In genomic region chr10:93123310-93123709, GRCm38 (mm10) we compare ENCODE assay signal across 11 mouse cellular contexts. TPM values are rescaled to one million over a fixed set of nuclear protein-coding genes. Genes with fewer than 3 reads are reported as not detected.
DNase-seq lines count a peak whose midpoint lies in the region; ATAC-seq and TF ChIP-seq lines count a peak whose summit lies in the region.
"Had no signal": no experiment of that assay in that cellular context is flagged by ENCODE, and none has a peak within 500 bp of the region (broad histone marks: within the 10 kb centered on the region; RNA-seq: fewer than 3 reads in every experiment).

No protein-coding gene starts in this region.

- no peak for DNase-seq in heart, adult 9 months (ENCODE audit: low spot score in 2 of 2)
- no peak for DNase-seq in lung, postnatal 4 days
- DNase-seq in midbrain, embryonic 14.5 days, result no peak
- DNase-seq: cerebellum, adult 11 months; kidney, adult 18-20 months had no signal

- H3K9me3 ChIP-seq in heart, embryonic 11.5 days (replicated peaks; ENCODE audit: control insufficient read depth, low read length), result no peaks in the 10 kb centered on the region
- H3K9me3 ChIP-seq in lung, embryonic 16.5 days (ENCODE audit: control insufficient read depth, low read length), result no peaks in the 10 kb centered on the region
- H3K9me3 ChIP-seq in midbrain, embryonic 16.5 days (replicated peaks; ENCODE audit: control insufficient read depth, low read length, poor library complexity, severe bottlenecking), result no peaks in the 10 kb centered on the region
- H3K9me3 ChIP-seq in midbrain, embryonic 14.5 days (ENCODE audit: control insufficient read depth, low read length), result 0 out of 2 replicates have a peak, but pooled peaks cover 2% of the 10 kb centered on the region
- H3K9me3 ChIP-seq: embryonic facial prominence, embryonic 12.5 days had no signal

- H3K36me3 ChIP-seq in heart, embryonic 11.5 days (ENCODE audit: control insufficient read depth, insufficient read depth, low read length), result no peaks in the 10 kb centered on the region
- H3K36me3 ChIP-seq in lung, embryonic 16.5 days (ENCODE audit: control insufficient read depth, insufficient read depth, low read length), result no peaks in the 10 kb centered on the region
- H3K36me3 ChIP-seq in macrophage (ENCODE audit: inconsistent target), result no peaks in the 10 kb centered on the region
- H3K36me3 ChIP-seq in midbrain, embryonic 16.5 days (ENCODE audit: control insufficient read depth, insufficient read depth, low read length), result no peaks in the 10 kb centered on the region
- H3K36me3 ChIP-seq in midbrain, embryonic 14.5 days (ENCODE audit: control insufficient read depth, insufficient read depth, low read length), result no peaks in the 10 kb centered on the region
- H3K36me3 ChIP-seq: embryonic facial prominence, embryonic 12.5 days had no signal

- no peaks in the 10 kb centered on the region for H3K79me2 ChIP-seq in macrophage (ENCODE audit: inconsistent target)

- WGBS in heart, embryonic 11.5 days (ENCODE audit: insufficient replicate concordance), result 64% methylated on average over 4 of the region's 4 CpGs
- 75% methylated on average over 4 of the region's 4 CpGs for WGBS in lung, embryonic 16.5 days
- WGBS in macrophage (ENCODE audit: missing documents), result 29% methylated on average over 4 of the region's 4 CpGs
- WGBS in midbrain, embryonic 16.5 days, result 73% methylated on average over 4 of the region's 4 CpGs
- 80% methylated on average over 4 of the region's 4 CpGs for WGBS in midbrain, embryonic 14.5 days

- no peak for TF ChIP-seq CTCF in bone marrow macrophage, adult 2 months (IDR thresholded peaks at IDR 0.05; ENCODE audit: low read depth, low read length)

- H3K4me1 ChIP-seq in heart, embryonic 11.5 days (ENCODE audit: control insufficient read depth, insufficient read depth, low read length), result 0 out of 2 replicates have a peak, but pooled peaks cover 3% of the 10 kb centered on the region
- no peaks in the 10 kb centered on the region for H3K4me1 ChIP-seq in lung, embryonic 16.5 days (replicated peaks; ENCODE audit: control insufficient read depth, insufficient read depth, low read length)
- H3K4me1 ChIP-seq in bone marrow macrophage, adult 2 months (ENCODE audit: control insufficient read depth, insufficient read depth, low read length), result peaks cover 15% of the 10 kb centered on the region
- H3K4me1 ChIP-seq in midbrain, embryonic 16.5 days (ENCODE audit: control insufficient read depth, insufficient read depth, low read length), result no peaks in the 10 kb centered on the region
- no peaks in the 10 kb centered on the region for H3K4me1 ChIP-seq in midbrain, embryonic 14.5 days (ENCODE audit: control insufficient read depth, insufficient read depth, low read length)
- H3K4me1 ChIP-seq: embryonic facial prominence, embryonic 12.5 days had no signal

- no peak for ATAC-seq in heart, embryonic 11.5 days (replicated peaks; ENCODE audit: insufficient number of reproducible peaks, low FRiP score, low TSS enrichment)
- ATAC-seq in lung, embryonic 16.5 days (ENCODE audit: low read depth), result no peak
- ATAC-seq in midbrain, embryonic 16.5 days, result no peak
- no peak for ATAC-seq in midbrain, embryonic 14.5 days (ENCODE audit: low FRiP score, low TSS enrichment)

- H3K27ac ChIP-seq in heart, embryonic 11.5 days (ENCODE audit: low read depth, low read length), result peak overlapping the region; percentile 79
- H3K27ac ChIP-seq in lung, embryonic 16.5 days (ENCODE audit: low read length), result peak overlapping the region; percentile 75
- peak overlapping the region; percentile 75 for H3K27ac ChIP-seq in bone marrow macrophage, adult 2 months (ENCODE audit: insufficient read depth, low read depth, low read length)
- H3K27ac ChIP-seq in macrophage, result peak overlapping the region; percentile 77
- H3K27ac ChIP-seq in midbrain, embryonic 16.5 days (ENCODE audit: low read length), result no peak overlapping the region
- no peak overlapping the region for H3K27ac ChIP-seq in midbrain, embryonic 14.5 days (replicated peaks; ENCODE audit: low read depth, low read length)
- H3K27ac ChIP-seq: embryonic facial prominence, embryonic 12.5 days had no signal

- no peaks in the 10 kb centered on the region for H3K27me3 ChIP-seq in heart, embryonic 11.5 days (ENCODE audit: control insufficient read depth, insufficient read depth, low read length)
- H3K27me3 ChIP-seq in lung, embryonic 16.5 days (ENCODE audit: control insufficient read depth, insufficient read depth, low read depth, low read length), result no peaks in the 10 kb centered on the region
- no peaks in the 10 kb centered on the region for H3K27me3 ChIP-seq in midbrain, embryonic 16.5 days (ENCODE audit: control insufficient read depth, insufficient read depth, low read depth, low read length)
- no peaks in the 10 kb centered on the region for H3K27me3 ChIP-seq in midbrain, embryonic 14.5 days (ENCODE audit: control insufficient read depth, insufficient read depth, low read length)
- H3K27me3 ChIP-seq: embryonic facial prominence, embryonic 12.5 days had no signal

- H3K4me3 ChIP-seq in heart, embryonic 11.5 days (ENCODE audit: low read depth, low read length), result no peak overlapping the region
- no peak overlapping the region for H3K4me3 ChIP-seq in lung, embryonic 16.5 days (ENCODE audit: low read length)
- H3K4me3 ChIP-seq in bone marrow macrophage, adult 2 months (ENCODE audit: insufficient read depth, low read length), result no peak overlapping the region
- H3K4me3 ChIP-seq in macrophage (ENCODE audit: inconsistent target), result no peak overlapping the region
- no peak overlapping the region for H3K4me3 ChIP-seq in midbrain, embryonic 16.5 days (ENCODE audit: low read depth, low read length)
- no peak overlapping the region for H3K4me3 ChIP-seq in midbrain, embryonic 14.5 days (replicated peaks; ENCODE audit: low read depth, low read length)
- H3K4me3 ChIP-seq: embryonic facial prominence, embryonic 12.5 days had no signal

- no peak overlapping the region for H3K4me2 ChIP-seq in heart, embryonic 11.5 days
- no peak overlapping the region for H3K4me2 ChIP-seq in lung, embryonic 16.5 days (ENCODE audit: low read depth, low read length)
- no peak overlapping the region for H3K4me2 ChIP-seq in midbrain, embryonic 16.5 days (ENCODE audit: low read length)
- H3K4me2 ChIP-seq in midbrain, embryonic 14.5 days (ENCODE audit: low read length), result no peak overlapping the region
- H3K4me2 ChIP-seq: embryonic facial prominence, embryonic 12.5 days had no signal

- H3K9ac ChIP-seq in heart, embryonic 11.5 days (ENCODE audit: low read depth, low read length), result no peak overlapping the region
- no peak overlapping the region for H3K9ac ChIP-seq in lung, embryonic 16.5 days (ENCODE audit: low read length)
- H3K9ac ChIP-seq in midbrain, embryonic 16.5 days (ENCODE audit: low read depth, low read length), result no peak overlapping the region
- H3K9ac ChIP-seq in midbrain, embryonic 14.5 days (replicated peaks; ENCODE audit: low read length), result no peak overlapping the region
- H3K9ac ChIP-seq: embryonic facial prominence, embryonic 12.5 days had no signal

- TF ChIP-seq POLR2A in bone marrow macrophage, adult 2 months (IDR thresholded peaks at IDR 0.05; ENCODE audit: borderline replicate concordance, low read depth, low read length), result no peak

RNA-seq across cellular contexts. Expression of gene Cdk17, which starts 37.4 kb away (rescaled TPM):
- polyA plus RNA-seq in heart, embryonic 11.5 days (2014; fragmentation: Nextera tagmentation; extraction: Ambion mirVana), result 20.9 and 21.0 TPM in 2 replicates
- polyA plus RNA-seq in lung, embryonic 16.5 days (2015; fragmentation: Nextera tagmentation; extraction: Ambion mirVana), result 15.0 and 15.8 TPM in 2 replicates
- 25.8 and 27.3 TPM in 2 replicates for polyA plus RNA-seq in bone marrow macrophage, adult 2 months (2012; ENCODE audit: insufficient read depth, insufficient read length, missing spikeins)
- 100 to 1,000 TPM in 2 of 26 experiments, 10 to 100 TPM in 24; 29.0 to 176 (median 49.5) TPM for total RNA-seq in macrophage (2018; cell fraction: chromatin; rRNA removed)
- total RNA-seq in macrophage (2018; cell fraction: cytosol; rRNA removed), result 10 to 100 TPM; 12.8 to 45.6 (median 16.7) TPM
- total RNA-seq in macrophage (2018; cell fraction: nucleus; rRNA removed), result 100 to 1,000 TPM in 2 of 26 experiments, 10 to 100 TPM in 24; 20.4 to 105 (median 36.0) TPM
- polyA plus RNA-seq in macrophage (2018), result 15.0 to 16.1 TPM (median 15.3 TPM) in 3 replicates
- polyA plus RNA-seq in midbrain, embryonic 16.5 days (2015; fragmentation: Nextera tagmentation; extraction: Ambion mirVana), result 39.5 and 40.2 TPM in 2 replicates
- 57.0 and 67.8 TPM in 2 replicates for polyA plus RNA-seq in midbrain, embryonic 14.5 days (2014; fragmentation: Nextera tagmentation; extraction: Ambion mirVana)

RNA-seq across cellular contexts. Expression of gene Cfap54, which starts 41.9 kb away (rescaled TPM):
- polyA plus RNA-seq in heart, embryonic 11.5 days (2014; fragmentation: Nextera tagmentation; extraction: Ambion mirVana), result 0.07 and 0.37 TPM in 2 replicates
- polyA plus RNA-seq in lung, embryonic 16.5 days (2015; fragmentation: Nextera tagmentation; extraction: Ambion mirVana), result 2.0 and 2.2 TPM in 2 replicates
- polyA plus RNA-seq in bone marrow macrophage, adult 2 months (2012; ENCODE audit: insufficient read depth, insufficient read length, missing spikeins), result not detected in 2 replicates
- 1 to 10 TPM in 14 of 26 experiments, under 1 TPM in 9, not detected in 3; 0.11 to 4.7 (median 1.4) TPM for total RNA-seq in macrophage (2018; cell fraction: chromatin; rRNA removed)
- under 1 TPM in 14 of 26 experiments, not detected in 12; 0.03 to 0.66 (median 0.06) TPM for total RNA-seq in macrophage (2018; cell fraction: cytosol; rRNA removed)
- 1 to 10 TPM in 3 of 26 experiments, under 1 TPM in 19, not detected in 4; 0.06 to 1.3 (median 0.58) TPM for total RNA-seq in macrophage (2018; cell fraction: nucleus; rRNA removed)
- not detected in 3 replicates for polyA plus RNA-seq in macrophage (2018)
- 3.2 and 4.2 TPM in 2 replicates for polyA plus RNA-seq in midbrain, embryonic 16.5 days (2015; fragmentation: Nextera tagmentation; extraction: Ambion mirVana)
- polyA plus RNA-seq in midbrain, embryonic 14.5 days (2014; fragmentation: Nextera tagmentation; extraction: Ambion mirVana), result 2.7 TPM in 2 replicates

Comparison
In these comparisons a context has a peak if more than half of its experiments do, and no peak if none do; other contexts are left out.
1. H3K27ac ChIP-seq: peak in heart, embryonic 11.5 days (single experiment), lung, embryonic 16.5 days (single experiment), bone marrow macrophage, adult 2 months (single experiment) and macrophage (single experiment); none in midbrain, embryonic 16.5 days (single experiment) and midbrain, embryonic 14.5 days (single experiment).